Mouse (Mus musculus) ES-Bruce4 (cell line): ENCODE data around the gene A4galt.

Experiments used
- CTCF ChIP-seq: IDR thresholded peaks from one replicate; pipeline ENCODE4 v1.8.1; 2011; ENCODE audit warnings: low read depth, low read length
- POLR2A ChIP-seq: IDR thresholded peaks from one replicate; pipeline ENCODE4 v1.8.1; 2011; ENCODE audit warnings: low read length; ENCODE audit not compliant: insufficient read depth

- no peak for TF ChIP-seq CTCF
- no peak for TF ChIP-seq POLR2A
These were observed 39.3 kb upstream of the A4galt start for GRCm38 (mm10) chr15:83290899-83291298.
